Mouse (Mus musculus) thymus, adult 2 months (tissue): ENCODE measurements around the gene Prss42.

Source experiments
- CTCF ChIP-seq: fragments of 200-500 bp; IDR thresholded peaks from 2 replicates; pipeline ENCODE4 v1.5.1; 2012; ENCODE audit warnings: mild to moderate bottlenecking, control low read depth, low read length, moderate library complexity, borderline replicate concordance; ENCODE audit not compliant: control insufficient read depth, poor library complexity, insufficient read depth; ENCODE audit errors: extremely low read depth
- POLR2A ChIP-seq: fragments of 200-500 bp; IDR thresholded peaks from 2 replicates; pipeline ENCODE4 v1.6.1; 2012; ENCODE audit warnings: mild to moderate bottlenecking, low read length, control low read depth, moderate library complexity; ENCODE audit not compliant: control insufficient read depth, poor library complexity, insufficient read depth; ENCODE audit errors: extremely low read depth

DNA sequence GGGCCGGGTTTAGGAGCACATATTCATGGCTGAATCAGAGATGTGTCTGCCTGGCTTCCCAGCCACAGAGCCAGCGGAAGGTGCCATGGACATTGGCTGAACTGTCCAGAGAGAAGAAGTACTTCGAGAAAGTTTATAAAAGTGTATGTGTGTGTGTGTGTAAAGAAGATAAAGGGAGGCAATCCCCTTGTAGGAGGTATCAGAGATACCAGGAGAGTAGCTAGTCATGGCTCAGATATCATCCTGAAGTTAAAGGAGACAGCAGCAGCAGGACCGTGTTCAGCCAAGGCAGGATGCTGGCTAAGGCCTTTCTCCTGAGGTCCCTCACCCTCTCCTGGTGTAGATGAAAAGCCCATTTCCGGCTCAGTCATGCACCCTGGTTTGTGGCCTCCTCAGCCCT is 46.6 kb upstream of the Prss42 start:
- no peak for TF ChIP-seq CTCF
- no peak for TF ChIP-seq POLR2A
